Mouse (Mus musculus) bone marrow macrophage, adult 2 months (primary cell): ENCODE data around the gene Kcnmb1.

ENCODE experiments used
- CTCF ChIP-seq: IDR thresholded peaks from 2 replicates; pipeline ENCODE4 v1.5.1; 2012; ENCODE audit warnings: low read depth, mild to moderate bottlenecking, low read length, moderate library complexity
- POLR2A ChIP-seq: IDR thresholded peaks from 2 replicates; pipeline ENCODE4 v1.6.1; 2012; ENCODE audit warnings: mild to moderate bottlenecking, low read depth, low read length, borderline replicate concordance

- TF ChIP-seq CTCF (peak; percentile 7; the same call in 1 of the 2 replicates), POLR2A (no peak)
These were observed 49.3 kb downstream of the Kcnmb1 start for GRCm38 (mm10) chr11:34012007-34012652.
